1 mouse cellular context compared by ENCODE assay signal in the genomic region with DNA sequence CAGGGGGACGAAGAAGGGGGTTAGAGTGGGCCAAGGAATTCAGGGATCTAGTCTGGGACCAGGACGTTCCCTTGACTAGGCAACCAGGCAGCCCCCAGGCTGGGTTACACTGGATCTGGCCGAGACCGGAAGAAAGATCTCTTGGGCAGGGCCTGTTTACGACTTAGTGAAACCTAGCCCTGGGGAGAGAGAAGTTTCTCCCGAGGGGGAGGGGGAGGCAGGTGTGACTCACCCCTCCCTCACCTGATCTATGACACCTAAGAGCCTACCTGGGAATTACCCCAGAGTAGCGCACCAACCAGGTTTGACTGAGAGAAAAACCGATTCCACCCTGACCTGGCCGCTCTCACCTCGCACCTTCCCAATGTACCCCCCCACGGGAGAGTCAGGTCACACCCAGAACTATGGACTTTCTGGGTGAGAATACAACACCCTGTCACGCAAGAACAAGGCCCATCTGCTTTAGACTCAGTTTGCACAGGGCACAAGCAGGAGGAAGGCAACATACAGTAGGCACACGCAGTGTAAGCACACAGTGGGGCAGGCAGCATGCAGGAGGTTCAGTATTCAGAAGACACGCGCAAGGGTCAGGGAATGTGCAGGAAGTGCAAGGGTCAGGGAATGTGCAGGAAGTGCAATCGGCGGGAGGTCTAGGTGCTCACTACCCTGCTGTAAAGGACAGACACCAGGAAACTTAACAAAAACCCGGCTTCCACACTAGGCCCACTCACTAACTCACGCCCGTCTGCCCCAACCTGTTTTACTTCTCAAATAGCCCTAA.
A peak's percentile ranks its signal among the peaks of the same experiment; 100 is the strongest.
TF ChIP-seq lines count a peak whose summit lies in the region.

No protein-coding gene starts in this region.

TF ChIP-seq in MEL, 35 proteins besides CTCF, POLR2A, EP300 and RAD21:
- peak; percentile 79; the same call in 1 of the 2 replicates for TF ChIP-seq POLR2AphosphoS5 (IDR thresholded peaks at IDR 0.05; ENCODE audit: borderline replicate concordance, low read depth, low read length)
- TF ChIP-seq TCF12 (IDR thresholded peaks at IDR 0.05; ENCODE audit: low read depth, low read length) = no peak
